Mouse (Mus musculus) gastrocnemius, postnatal 4 days (tissue): ENCODE measurements around the gene Ppp1r15a. TPM values are rescaled to one million over a fixed set of nuclear protein-coding genes. Genes with fewer than 3 reads are reported as not detected.

Experiments
- DNase-seq, 2 experiments: peaks; one replicate each; pipeline ENCODE4 v3.0.0; 2021 to 2022; ENCODE audit warnings: low spot score in 2 of 2, mixed read lengths in 2 of 2
- long read RNA-seq, 2 experiments: library from polyadenylated mRNA; stranded (forward); transcript quantifications; one replicate each; pipeline ENCODE4 v2.0.0; 2021
- total RNA-seq, 2 experiments: library from RNA; stranded (reverse); gene quantifications; 2 replicates each; pipeline ENCODE4 v1.2.3; 2021

The Ppp1r15a gene
- 10 to 100 TPM; 22.7 to 23.5 TPM for total RNA-seq
- long read RNA-seq, experiment 1, transcript Ppp1r15a-201 (3 exons, 2,333 nt) = major isoform, 37 of 44 reads
- long read RNA-seq, experiment 1, transcript Ppp1r15a-202 (2 exons, 2,809 nt) = minor isoform, 6 of 44 reads
- long read RNA-seq, experiment 1, partial matches to known transcripts = 0 of 44 reads
- long read RNA-seq, experiment 1, other reads (novel, unspliced or antisense) = 1 of 44 reads
- long read RNA-seq, experiment 2, transcript Ppp1r15a-202 (2 exons, 2,809 nt) = minor isoform, 5 of 41 reads
- long read RNA-seq, experiment 2, transcript Ppp1r15a-201 (3 exons, 2,333 nt) = major isoform, 35 of 41 reads
- long read RNA-seq, experiment 2, partial matches to known transcripts = 0 of 41 reads
- long read RNA-seq, experiment 2, other reads (novel, unspliced or antisense) = 1 of 41 reads

- peak; percentile 91 to 92 for DNase-seq
Observed at GRCm38 (mm10) chr7:45525809-45526473, at the start of gene Ppp1r15a, which contains the start of gene Plekha4. TSS of gene Ppp1r15a (minus strand) at chr7:45526268. TSS of gene Plekha4 (plus strand) at chr7:45526330.

- no peak for DNase-seq
Observed at GRCm38 (mm10) chr7:45574472-45575379, 48.7 kb upstream of the Ppp1r15a start.

GRCm38 (mm10) chr7:45573954-45574353, 47.9 kb upstream of the Ppp1r15a start:
- DNase-seq = no peak

GRCm38 (mm10) chr7:45571966-45572365, 45.9 kb upstream of the Ppp1r15a start:
- DNase-seq = no peak

GRCm38 (mm10) chr7:45570103-45570741, 44.2 kb upstream of the Ppp1r15a start, which contains the start of gene Bcat2:
TSS of gene Bcat2 (plus strand) at chr7:45570153.
- DNase-seq = peak; percentile 50 to 70

- no peak for DNase-seq
Observed at GRCm38 (mm10) chr7:45568601-45569473, 42.8 kb upstream of the Ppp1r15a start.

GRCm38 (mm10) chr7:45567780-45568516, 41.9 kb upstream of the Ppp1r15a start:
- peak; percentile 65 to 85 for DNase-seq

GRCm38 (mm10) chr7:45567112-45567779, 41.2 kb upstream of the Ppp1r15a start:
- no peak for DNase-seq

GRCm38 (mm10) chr7:45565446-45565845, 39.4 kb upstream of the Ppp1r15a start:
- DNase-seq = no peak

- DNase-seq = no peak
Observed at GRCm38 (mm10) chr7:45564811-45565210, 38.7 kb upstream of the Ppp1r15a start.

- DNase-seq = no peak
Observed at GRCm38 (mm10) chr7:45561624-45562520, 35.8 kb upstream of the Ppp1r15a start.

GRCm38 (mm10) chr7:45560843-45561623, 35.0 kb upstream of the Ppp1r15a start:
- peak; percentile 48 to 68 for DNase-seq

- no peak for DNase-seq
Observed at GRCm38 (mm10) chr7:45560241-45560640, 34.2 kb upstream of the Ppp1r15a start.

GRCm38 (mm10) chr7:45558907-45559306, 32.8 kb upstream of the Ppp1r15a start:
- DNase-seq = no peak

GRCm38 (mm10) chr7:45555787-45556186, 29.7 kb upstream of the Ppp1r15a start:
- DNase-seq = peak; percentile 57 to 73

GRCm38 (mm10) chr7:45554744-45555143, 28.7 kb upstream of the Ppp1r15a start, which contains the start of gene Hsd17b14:
TSS of gene Hsd17b14 (plus strand) at chr7:45554893.
- DNase-seq = no peak
